Mouse (Mus musculus): ENCODE results near the gene Polr2f.

DNA sequence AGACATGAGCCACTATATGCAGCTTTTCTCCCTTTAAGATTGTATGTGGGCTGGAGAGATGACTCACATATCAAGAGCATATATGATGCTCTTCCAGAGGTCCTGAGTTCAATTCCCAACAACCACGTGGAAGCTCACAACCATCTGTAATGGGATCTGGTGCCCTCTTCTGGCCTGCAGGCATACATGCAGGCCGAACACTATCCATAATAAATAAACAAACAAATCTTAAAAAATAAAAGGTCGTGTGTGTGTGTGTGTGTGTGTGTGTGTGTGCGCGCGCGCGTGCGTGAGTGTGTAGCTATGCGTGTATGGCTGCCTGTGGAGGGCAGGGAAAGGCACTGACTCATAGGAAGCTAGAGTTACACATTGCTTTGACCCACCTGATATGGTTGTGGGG lies 1.2 kb upstream of the Polr2f start:
- TF ChIP-seq CTCF (IDR thresholded peaks at IDR 0.05; ENCODE audit: low read depth) = peak; percentile 77
- no peak for TF ChIP-seq EP300 (optimal IDR thresholded peaks at IDR 0.05)

All from stomach, postnatal 0 days (tissue).